Mouse (Mus musculus) myocyte (in vitro differentiated cells): Measurements from ENCODE around the gene Gdpd5. TPM values are rescaled to one million over a fixed set of nuclear protein-coding genes. Genes with fewer than 3 reads are reported as not detected.

Experiments used
- H3K27me3 ChIP-seq: one replicate; pipeline ENCODE4 v1.6.1; 2011; ENCODE audit not compliant: control insufficient read depth, insufficient read depth, insufficient read length
- H3K36me3 ChIP-seq: one replicate; pipeline ENCODE4 v1.6.1; 2011; ENCODE audit not compliant: control insufficient read depth, insufficient read depth
- H3K4me2 ChIP-seq: one replicate; pipeline ENCODE4 v1.6.1; 2011; ENCODE audit warnings: low read depth, control low read depth
- H3K4me3 ChIP-seq: one replicate; pipeline ENCODE4 v1.5.1; 2011; ENCODE audit warnings: mild to moderate bottlenecking, control low read depth, moderate library complexity
- H3K79me2 ChIP-seq: one replicate; pipeline ENCODE4 v1.6.1; 2011; ENCODE audit not compliant: control insufficient read depth, insufficient read depth
- H3ac ChIP-seq: one replicate; pipeline ENCODE4 v1.6.1; 2011; ENCODE audit not compliant: control insufficient read depth, insufficient read length
- CEBPB ChIP-seq: IDR thresholded peaks from 2 replicates; pipeline ENCODE4 v1.6.1; 2011; ENCODE audit warnings: mild to moderate bottlenecking, moderate library complexity; ENCODE audit not compliant: poor library complexity, insufficient read depth, severe bottlenecking
- E2F4 ChIP-seq: IDR thresholded peaks from one replicate; pipeline ENCODE4 v1.6.1; 2011; ENCODE audit warnings: mild to moderate bottlenecking, control low read depth, moderate library complexity; ENCODE audit not compliant: insufficient read depth
- MAX ChIP-seq: IDR thresholded peaks from one replicate; pipeline ENCODE4 v1.6.1; 2011; ENCODE audit warnings: low read depth, mild to moderate bottlenecking, control low read depth
- MYOD1 ChIP-seq, 3 experiments: IDR thresholded peaks; one replicate each; pipeline ENCODE4 v1.6.1; 2011; ENCODE audit warnings: control low read depth in 2 of 3, low read depth in 2 of 3, mild to moderate bottlenecking in 2 of 3, moderate library complexity in 1 of 3; ENCODE audit not compliant: insufficient read length in 2 of 3, control insufficient read depth in 1 of 3
- MYOG ChIP-seq, 3 experiments: IDR thresholded peaks; one replicate each; pipeline ENCODE4 v1.6.1; 2011; ENCODE audit warnings: control low read depth in 2 of 3, low read depth in 2 of 3, mild to moderate bottlenecking in 2 of 3; ENCODE audit not compliant: insufficient read length in 2 of 3, control insufficient read depth in 1 of 3, insufficient read depth in 1 of 3
- POLR2A ChIP-seq: IDR thresholded peaks from one replicate; pipeline ENCODE4 v1.6.1; 2011; ENCODE audit warnings: low read depth, mild to moderate bottlenecking, control low read depth, moderate library complexity; ENCODE audit not compliant: insufficient read length
- POLR2AphosphoS2 ChIP-seq: IDR thresholded peaks from one replicate; pipeline ENCODE4 v1.6.1; 2011; ENCODE audit warnings: low read depth, control low read depth; ENCODE audit not compliant: insufficient read length
- REST ChIP-seq: IDR thresholded peaks from one replicate; pipeline ENCODE4 v1.6.1; 2011; ENCODE audit warnings: mild to moderate bottlenecking, control low read depth, moderate library complexity; ENCODE audit not compliant: insufficient read depth, insufficient read length
- SRF ChIP-seq: IDR thresholded peaks from one replicate; pipeline ENCODE4 v1.6.1; 2011; ENCODE audit warnings: low read depth; ENCODE audit not compliant: control insufficient read depth, insufficient read length
- TCF12 ChIP-seq: IDR thresholded peaks from one replicate; pipeline ENCODE4 v1.6.1; 2011; ENCODE audit warnings: mild to moderate bottlenecking, control low read depth; ENCODE audit not compliant: poor library complexity, insufficient read depth, severe bottlenecking
- TCF3 ChIP-seq: IDR thresholded peaks from one replicate; pipeline ENCODE4 v1.6.1; 2011; ENCODE audit warnings: low read depth, control low read depth; ENCODE audit not compliant: insufficient read length
- USF1 ChIP-seq: IDR thresholded peaks from one replicate; pipeline ENCODE4 v1.6.1; 2011; ENCODE audit warnings: low read depth, mild to moderate bottlenecking, control low read depth, moderate library complexity
- polyA plus RNA-seq: library from polyadenylated mRNA; unstranded; fragments of >200 nt; fragmentation: generic; extraction: Trizol; gene quantifications from one replicate; pipeline ENCODE4 v1.2.1, GENCODE M21; 2012; ENCODE audit warnings: missing spikeins

Gene Gdpd5
- polyA plus RNA-seq, 1 experiment = 9.5 TPM

GRCm38 (mm10) chr7:99463120-99463519 lies 81.9 kb downstream of the Gdpd5 start:
- no peak overlapping the region for H3ac ChIP-seq
- H3K36me3 ChIP-seq = no peaks in the 10 kb centered on the region
- peaks cover 9% of the 10 kb centered on the region for H3K27me3 ChIP-seq
- no peak overlapping the region for H3K4me2 ChIP-seq
- H3K4me3 ChIP-seq = no peak overlapping the region
- TF ChIP-seq MYOG (IDR thresholded peaks at IDR 0.05; ENCODE audit: control insufficient read depth in 1 of 3, insufficient read depth in 1 of 3, insufficient read length in 2 of 3, low read depth in 2 of 3) (no peak), CEBPB (no peak), MYOD1 (IDR thresholded peaks at IDR 0.05; ENCODE audit: control insufficient read depth in 1 of 3, insufficient read length in 2 of 3, low read depth in 2 of 3) (no peak), MAX (no peak), SRF (no peak), REST (no peak)
- H3K79me2 ChIP-seq = no peaks in the 10 kb centered on the region

DNA sequence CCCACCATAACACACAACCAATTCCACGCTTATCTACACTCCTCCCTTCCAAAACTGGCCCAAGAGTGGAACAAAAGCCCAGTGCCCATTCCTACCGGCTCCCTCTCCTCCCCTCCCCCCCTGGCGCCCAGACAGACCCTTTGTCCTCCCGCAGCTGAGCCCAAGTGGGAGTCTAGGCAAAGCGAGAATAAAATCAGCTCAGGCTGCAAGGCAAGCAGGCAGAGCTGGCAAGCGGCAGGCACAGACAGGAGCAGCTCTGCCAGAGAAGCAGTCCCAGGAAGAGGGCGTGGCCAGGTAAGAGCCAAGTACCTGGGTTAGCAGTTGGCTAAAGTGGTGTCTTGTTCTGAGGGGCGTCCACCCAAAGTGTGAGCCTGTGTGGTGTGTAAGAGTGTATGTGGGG lies 84.6 kb downstream of the Gdpd5 start, which contains the start of gene Klhl35:
TSS of gene Klhl35 (plus strand) at position 194 of the 400 bp plus-strand sequence.
- Histone ChIP-seq H3K36me3 (no peaks in the 10 kb centered on the region), H3K79me2 (no peaks in the 10 kb centered on the region), H3ac (no peak within 1 kb of the TSS), H3K4me3 (no peak within 1 kb of the TSS), H3K4me2 (no peak within 1 kb of the TSS), H3K27me3 (peaks cover 9% of the 10 kb centered on the region)
- TF ChIP-seq CEBPB = no peak
- no peak for TF ChIP-seq USF1
- no peak for TF ChIP-seq MYOD1 (IDR thresholded peaks at IDR 0.05; ENCODE audit: control insufficient read depth in 1 of 3, insufficient read length in 2 of 3, low read depth in 2 of 3)
- no peak for TF ChIP-seq POLR2A
- TF ChIP-seq MYOG (IDR thresholded peaks at IDR 0.05; ENCODE audit: control insufficient read depth in 1 of 3, insufficient read depth in 1 of 3, insufficient read length in 2 of 3, low read depth in 2 of 3) = no peak
- TF ChIP-seq E2F4 = no peak
- TF ChIP-seq POLR2AphosphoS2 = no peak

- H3K27me3 ChIP-seq = peaks cover 9% of the 10 kb centered on the region
- no peak overlapping the region for H3K4me3 ChIP-seq
- no peaks in the 10 kb centered on the region for H3K79me2 ChIP-seq
- H3K4me2 ChIP-seq = no peak overlapping the region
- TF ChIP-seq MYOG (IDR thresholded peaks at IDR 0.05; ENCODE audit: control insufficient read depth in 1 of 3, insufficient read depth in 1 of 3, insufficient read length in 2 of 3, low read depth in 2 of 3) (no peak), USF1 (no peak), E2F4 (no peak), TCF3 (no peak), POLR2AphosphoS2 (no peak), MYOD1 (IDR thresholded peaks at IDR 0.05; ENCODE audit: control insufficient read depth in 1 of 3, insufficient read length in 2 of 3, low read depth in 2 of 3) (no peak), SRF (no peak), POLR2A (no peak), CEBPB (no peak), REST (no peak), MAX (no peak), TCF12 (no peak)
- H3K36me3 ChIP-seq = no peaks in the 10 kb centered on the region
- H3ac ChIP-seq = no peak overlapping the region
These were observed 86.7 kb downstream of the Gdpd5 start for GRCm38 (mm10) chr7:99467916-99468282.

DNA sequence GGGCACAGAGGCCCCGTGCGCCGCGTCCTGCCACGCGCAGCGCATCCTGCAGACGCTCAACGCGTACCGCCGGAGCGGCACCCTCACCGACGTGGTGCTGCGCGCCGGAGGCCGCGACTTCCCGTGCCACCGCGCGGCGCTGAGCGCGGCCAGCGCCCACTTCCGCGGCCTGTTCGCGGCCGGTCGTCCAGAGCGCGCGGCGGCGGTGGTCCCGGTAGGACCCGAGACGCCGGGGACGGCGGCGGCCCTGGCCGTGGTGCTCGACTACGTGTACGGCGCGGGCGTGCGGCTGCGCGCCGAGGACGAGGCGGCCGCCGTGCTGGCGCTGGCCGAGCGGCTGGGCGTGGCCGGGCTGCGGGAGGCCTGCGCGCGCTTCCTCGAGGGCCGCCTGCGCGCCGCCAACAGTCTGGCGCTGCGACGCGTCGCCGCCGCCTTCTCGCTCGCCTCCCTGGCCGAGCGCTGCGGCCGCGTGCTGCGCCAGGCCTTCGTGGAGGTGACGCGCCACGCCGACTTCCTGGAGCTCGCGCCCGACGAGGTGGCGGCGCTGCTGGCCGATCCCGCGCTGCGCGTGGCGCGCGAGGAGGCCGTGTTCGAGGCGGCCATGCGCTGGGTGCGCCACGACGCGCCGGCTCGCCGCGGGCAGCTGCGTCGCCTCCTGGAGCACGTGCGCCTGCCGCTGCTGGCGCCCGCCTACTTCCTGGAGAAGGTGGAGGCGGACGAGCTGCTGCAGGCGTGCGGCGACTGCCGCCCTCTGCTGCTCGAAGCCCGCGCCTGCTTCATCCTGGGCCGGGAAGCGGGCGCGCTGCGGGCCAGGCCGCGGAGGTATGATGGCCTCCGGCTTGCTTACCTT lies 87.3 kb downstream of the Gdpd5 start:
- Histone ChIP-seq H3K36me3 (no peaks in the 10 kb centered on the region), H3K79me2 (no peaks in the 10 kb centered on the region), H3K4me3 (no peak overlapping the region), H3K4me2 (no peak overlapping the region), H3ac (no peak overlapping the region), H3K27me3 (peaks cover 9% of the 10 kb centered on the region)
- no peak for TF ChIP-seq SRF

DNA sequence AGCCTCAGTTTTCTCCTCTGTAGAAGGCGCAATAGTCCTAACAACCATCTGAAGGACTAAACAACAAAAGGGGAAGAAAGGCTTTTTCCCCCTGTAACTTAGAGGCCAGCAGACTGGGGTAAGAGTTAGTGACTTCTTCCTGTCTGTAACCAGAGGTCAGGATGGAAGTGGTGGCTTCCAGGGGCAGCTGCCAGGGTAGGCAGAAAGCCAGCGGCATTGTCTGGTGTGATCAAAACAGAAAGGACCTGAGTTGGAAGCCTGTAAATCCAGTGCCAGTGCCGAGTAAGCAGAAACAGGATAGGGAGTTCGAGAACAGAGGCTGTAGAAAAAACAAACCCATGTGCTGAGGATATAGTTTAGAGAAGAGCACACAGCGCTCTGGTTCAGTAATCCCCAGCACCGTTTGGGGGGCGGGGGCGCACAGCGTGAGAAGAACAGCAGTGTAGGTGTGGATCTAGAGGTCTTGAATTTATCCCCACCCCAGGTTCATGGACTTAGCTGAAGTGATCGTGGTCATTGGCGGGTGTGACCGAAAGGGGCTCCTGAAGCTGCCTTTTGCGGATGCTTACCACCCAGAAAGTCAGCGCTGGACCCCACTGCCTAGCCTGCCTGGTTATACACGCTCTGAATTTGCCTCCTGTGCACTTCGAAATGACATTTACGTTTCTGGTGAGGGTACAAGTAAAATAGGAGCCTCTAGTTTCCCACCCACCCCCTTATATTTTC lies 88.6 kb downstream of the Gdpd5 start:
- peaks cover 9% of the 10 kb centered on the region for H3K27me3 ChIP-seq
- H3K36me3 ChIP-seq = no peaks in the 10 kb centered on the region

More for the DNA sequence above, 88.6 kb downstream of the Gdpd5 start:
- no peak overlapping the region for H3K4me3 ChIP-seq
- no peak overlapping the region for H3K4me2 ChIP-seq
- TF ChIP-seq MYOD1 (IDR thresholded peaks at IDR 0.05; ENCODE audit: control insufficient read depth in 1 of 3, insufficient read length in 2 of 3, low read depth in 2 of 3) = no peak
- TF ChIP-seq SRF = no peak
- no peak for TF ChIP-seq CEBPB
- TF ChIP-seq USF1 = no peak
- TF ChIP-seq POLR2AphosphoS2 = no peak
- no peak for TF ChIP-seq REST
- no peak for TF ChIP-seq MAX
- TF ChIP-seq TCF12 = no peak
- no peak for TF ChIP-seq E2F4
- TF ChIP-seq TCF3 = no peak
- TF ChIP-seq MYOG (IDR thresholded peaks at IDR 0.05; ENCODE audit: control insufficient read depth in 1 of 3, insufficient read depth in 1 of 3, insufficient read length in 2 of 3, low read depth in 2 of 3) = no peak
- TF ChIP-seq POLR2A = no peak
- no peak overlapping the region for H3ac ChIP-seq
- H3K79me2 ChIP-seq = no peaks in the 10 kb centered on the region
